Mouse (Mus musculus) macrophage (primary cell): Measurements from ENCODE around the gene Ddx43. TPM values are rescaled to one million over a fixed set of nuclear protein-coding genes. Genes with fewer than 3 reads are reported as not detected.
"Not testable (repeated sequence)": the region's sequence is repeated elsewhere in the genome, so short reads cannot be mapped to it uniquely, and the experiment has no call there.

Experiments
- H3K27ac ChIP-seq: fragments of 350-480 bp; formaldehyde crosslinking; 2 replicates; pipeline ENCODE4 v1.9.0; 2021
- H3K36me3 ChIP-seq: fragments of 350-480 bp; formaldehyde crosslinking; 2 replicates; pipeline ENCODE4 v1.9.0; 2021; ENCODE audit errors: inconsistent target
- H3K4me3 ChIP-seq: fragments of 350-480 bp; formaldehyde crosslinking; 2 replicates; pipeline ENCODE4 v1.9.0; 2021; ENCODE audit errors: inconsistent target
- H3K79me2 ChIP-seq: fragments of 350-480 bp; formaldehyde crosslinking; 2 replicates; pipeline ENCODE4 v1.9.0; 2021; ENCODE audit errors: inconsistent target
- WGBS: methylation state at CpG from one replicate; pipeline ENCODE4 v1.1.7; 2026; ENCODE audit warnings: inconsistent platforms; ENCODE audit not compliant: missing documents; 5-methylcytosine and 5-hydroxymethylcytosine counted together
- polyA plus RNA-seq: library from polyadenylated mRNA; stranded (reverse); fragments of 250-400 nt; gene quantifications from 3 replicates; pipeline ENCODE4 v1.2.4, GENCODE M21; 2018; ENCODE audit warnings: inconsistent platforms

Ddx43 gene
- polyA plus RNA-seq, 1 experiment from 2014 or later = not detected

GRCm38 (mm10) chr9:78365850-78366544 is 29.6 kb upstream of the Ddx43 start:
- WGBS = 54% methylated on average over 11 of the region's 13 CpGs
- H3K4me3 ChIP-seq = no peak overlapping the region
- no peaks in the 10 kb centered on the region for H3K79me2 ChIP-seq
- H3K27ac ChIP-seq = no peak overlapping the region
- H3K36me3 ChIP-seq = no peaks in the 10 kb centered on the region

GRCm38 (mm10) chr9:78367959-78368358 is 27.6 kb upstream of the Ddx43 start, which contains the start of gene Dppa5a:
Gene Dppa5a, minus strand, starts transcription at chr9:78368177.
- not testable (repeated sequence) for H3K36me3 ChIP-seq, H3K27ac ChIP-seq, H3K4me3 ChIP-seq, H3K79me2 ChIP-seq
- 94% methylated on average over 15 of the region's 16 CpGs for whole genome bisulfite sequencing

DNA sequence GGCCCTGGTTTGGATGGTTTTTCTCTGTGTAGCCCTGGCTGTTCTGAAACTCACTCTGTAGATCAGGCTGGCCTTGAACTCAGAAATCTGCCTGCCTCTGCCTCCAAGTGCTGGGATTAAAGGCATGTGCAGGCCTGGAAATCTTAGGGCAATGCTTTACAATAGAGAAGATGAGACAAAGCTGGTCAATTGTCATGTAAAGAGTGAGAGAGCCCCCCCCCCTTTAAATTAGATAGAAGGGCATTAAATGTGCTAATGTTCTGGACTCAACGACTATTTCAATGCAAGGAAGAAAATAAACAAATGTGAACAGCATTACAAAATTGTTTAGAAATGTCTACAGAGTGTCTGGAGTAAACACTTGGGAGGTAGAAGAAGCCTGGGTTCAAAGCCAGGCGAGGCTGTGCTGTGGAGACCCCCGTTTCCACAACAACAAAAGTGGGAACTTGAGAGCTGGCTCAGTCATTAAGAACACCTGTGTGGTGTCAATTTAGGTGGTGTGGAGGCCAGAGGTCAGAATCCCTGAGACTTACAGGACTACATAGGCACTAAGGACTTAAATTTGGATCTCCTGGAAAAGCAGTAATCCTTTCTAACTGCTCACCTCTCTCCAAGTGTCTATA is 26.8 kb upstream of the Ddx43 start:
- Histone ChIP-seq H3K36me3 (no peaks in the 10 kb centered on the region), H3K27ac (no peak overlapping the region), H3K79me2 (no peaks in the 10 kb centered on the region), H3K4me3 (no peak overlapping the region)
- WGBS = 95% methylated on average over 3 of the region's 3 CpGs

DNA sequence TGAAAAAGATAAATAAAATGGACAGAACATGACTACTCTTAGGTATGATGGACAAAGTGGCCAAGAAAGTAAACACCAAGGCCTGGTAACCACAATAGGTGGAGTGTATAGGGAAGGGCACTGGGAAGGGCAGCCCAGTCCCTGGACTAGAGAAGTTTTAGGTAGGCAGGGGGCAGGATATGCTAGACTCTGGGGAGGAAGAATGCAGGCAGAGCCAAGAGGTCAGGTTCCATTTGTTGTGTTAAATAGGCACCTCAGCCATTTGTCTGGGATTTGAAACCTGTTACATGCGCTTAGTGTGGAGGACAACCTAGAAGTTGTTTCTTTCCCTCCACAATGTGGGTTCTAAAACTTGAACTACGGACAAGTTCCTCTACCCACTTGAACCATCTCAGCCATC is 26.2 kb upstream of the Ddx43 start:
- no peak overlapping the region for H3K27ac ChIP-seq
- no peaks in the 10 kb centered on the region for H3K36me3 ChIP-seq
- WGBS = 93% methylated on average over 2 of the region's 2 CpGs
- no peak overlapping the region for H3K4me3 ChIP-seq
- H3K79me2 ChIP-seq = no peaks in the 10 kb centered on the region

DNA sequence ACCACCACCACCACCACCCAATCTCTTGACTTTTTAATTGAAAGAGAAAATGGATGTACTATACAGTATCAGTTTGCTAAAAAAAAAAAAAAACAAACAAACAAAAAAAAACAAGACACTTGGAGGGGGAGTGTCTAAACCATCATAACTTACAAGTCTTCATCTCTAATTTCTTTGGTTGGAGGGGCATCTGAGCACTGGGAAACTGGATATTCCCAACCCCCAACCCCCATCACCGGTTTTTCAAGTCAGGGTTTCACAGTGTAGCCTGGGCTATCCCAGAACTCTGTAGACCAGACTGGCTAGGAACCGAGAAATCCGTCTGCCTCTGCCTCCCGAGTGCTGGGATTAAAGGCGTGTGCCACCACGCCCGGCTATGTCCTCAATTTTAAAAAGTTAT is 25.8 kb upstream of the Ddx43 start:
- Histone ChIP-seq H3K4me3 (no peak overlapping the region), H3K36me3 (no peaks in the 10 kb centered on the region), H3K27ac (no peak overlapping the region), H3K79me2 (no peaks in the 10 kb centered on the region)
- 90% methylated on average over 7 of the region's 7 CpGs for WGBS

GRCm38 (mm10) chr9:78371441-78371840 is 24.1 kb upstream of the Ddx43 start:
- Histone ChIP-seq H3K79me2 (no peaks in the 10 kb centered on the region), H3K36me3 (no peaks in the 10 kb centered on the region), H3K4me3 (no peak overlapping the region), H3K27ac (no peak overlapping the region)
- WGBS = 100% methylated on average over 3 of the region's 3 CpGs

DNA sequence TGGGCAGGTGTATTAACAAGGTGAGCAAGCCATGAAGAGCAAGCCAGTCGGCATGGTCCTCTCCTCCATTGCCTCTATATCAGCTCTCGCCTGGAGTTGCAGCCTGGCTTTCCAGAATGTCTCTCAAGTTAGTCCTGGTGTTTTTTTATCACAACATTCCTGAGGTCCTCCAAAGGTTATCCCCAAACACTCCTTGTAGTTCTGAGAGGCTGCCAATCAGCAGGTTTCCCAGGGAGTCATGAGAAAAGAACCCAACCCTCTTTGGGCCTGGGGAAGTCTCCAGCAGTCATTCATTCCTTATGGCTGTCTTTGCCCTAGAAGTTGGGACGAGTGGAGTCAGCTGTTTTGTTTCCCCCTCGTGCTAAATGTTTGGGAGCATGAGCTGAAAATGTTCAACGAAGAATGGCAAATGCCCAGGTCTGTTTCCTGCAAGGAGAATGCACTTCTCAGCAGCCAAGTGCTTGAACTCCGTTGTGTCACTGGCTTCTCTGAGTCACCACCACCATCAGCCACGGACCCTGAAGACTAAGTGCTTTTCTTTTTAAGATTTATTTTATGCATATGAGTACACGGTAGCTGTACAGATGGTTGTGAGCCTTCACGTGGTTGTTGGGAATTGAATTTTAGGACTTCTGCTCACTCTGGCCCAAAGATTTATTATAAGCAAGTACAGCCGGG is 22.6 kb upstream of the Ddx43 start:
- Histone ChIP-seq H3K4me3 (no peak overlapping the region), H3K27ac (no peak overlapping the region), H3K36me3 (no peaks in the 10 kb centered on the region), H3K79me2 (no peaks in the 10 kb centered on the region)
- 80% methylated on average over 10 of the region's 10 CpGs for WGBS

- no peaks in the 10 kb centered on the region for H3K36me3 ChIP-seq
- no peak overlapping the region for H3K4me3 ChIP-seq
- 89% methylated on average over 5 of the region's 5 CpGs for WGBS
- H3K79me2 ChIP-seq = no peaks in the 10 kb centered on the region
- H3K27ac ChIP-seq = no peak overlapping the region
These were observed 21.2 kb upstream of the Ddx43 start for GRCm38 (mm10) chr9:78374397-78374796.

DNA sequence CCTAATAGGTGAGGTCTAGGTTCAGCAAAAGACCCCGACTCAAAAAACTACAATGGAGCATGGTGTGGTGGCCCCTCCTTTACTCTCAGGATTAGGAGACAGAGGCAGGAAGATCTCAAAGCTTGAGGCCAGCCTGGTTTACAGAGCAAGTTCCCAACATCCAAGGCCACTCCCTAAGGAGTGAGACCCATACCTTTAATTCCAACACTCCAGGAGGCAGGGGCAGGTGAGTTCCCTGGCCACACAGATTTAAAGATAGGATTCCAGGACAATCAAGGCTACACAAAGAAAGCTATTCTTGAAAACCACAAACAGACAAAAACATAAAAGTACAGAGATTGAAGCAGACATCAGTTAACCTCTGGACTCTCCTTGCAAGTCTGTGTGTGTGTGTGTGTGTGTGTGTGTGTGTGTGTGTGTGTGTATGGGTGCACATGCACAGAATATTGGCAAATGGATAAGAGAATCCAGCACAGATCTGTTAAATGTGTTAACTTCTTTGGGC is 20.6 kb upstream of the Ddx43 start:
- no peaks in the 10 kb centered on the region for H3K36me3 ChIP-seq
- H3K4me3 ChIP-seq = no peak overlapping the region
- H3K79me2 ChIP-seq = no peaks in the 10 kb centered on the region
- no peak overlapping the region for H3K27ac ChIP-seq
- WGBS = 100% methylated on average over 1 of the region's 1 CpGs

GRCm38 (mm10) chr9:78375486-78375885 is 20.1 kb upstream of the Ddx43 start:
- Histone ChIP-seq H3K36me3 (no peaks in the 10 kb centered on the region), H3K79me2 (no peaks in the 10 kb centered on the region), H3K27ac (no peak overlapping the region), H3K4me3 (no peak overlapping the region)
- 92% methylated on average over 4 of the region's 4 CpGs for WGBS

DNA sequence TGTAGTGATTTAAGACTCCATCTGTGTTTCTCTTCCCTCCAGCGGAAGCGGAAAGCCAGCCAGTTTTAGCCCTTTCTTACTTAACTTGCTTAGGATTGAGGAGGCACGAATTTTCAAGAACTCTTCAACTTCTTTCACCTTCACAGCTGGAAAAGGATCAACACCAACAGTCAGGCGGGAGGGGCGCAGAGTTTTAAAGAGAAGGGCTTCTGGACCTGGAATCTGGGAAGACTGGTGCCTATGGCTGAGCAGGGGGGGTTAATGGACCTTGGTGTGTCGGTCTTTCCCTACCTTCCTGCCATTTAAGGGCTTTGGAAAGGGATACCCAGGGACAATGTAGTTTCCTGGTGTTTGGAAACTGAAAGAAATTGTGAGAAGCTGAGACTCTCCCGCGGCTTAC is 18.0 kb upstream of the Ddx43 start:
- no peaks in the 10 kb centered on the region for H3K36me3 ChIP-seq
- 81% methylated on average over 8 of the region's 8 CpGs for WGBS
- H3K4me3 ChIP-seq = no peak overlapping the region
- no peak overlapping the region for H3K27ac ChIP-seq
- H3K79me2 ChIP-seq = no peaks in the 10 kb centered on the region

DNA sequence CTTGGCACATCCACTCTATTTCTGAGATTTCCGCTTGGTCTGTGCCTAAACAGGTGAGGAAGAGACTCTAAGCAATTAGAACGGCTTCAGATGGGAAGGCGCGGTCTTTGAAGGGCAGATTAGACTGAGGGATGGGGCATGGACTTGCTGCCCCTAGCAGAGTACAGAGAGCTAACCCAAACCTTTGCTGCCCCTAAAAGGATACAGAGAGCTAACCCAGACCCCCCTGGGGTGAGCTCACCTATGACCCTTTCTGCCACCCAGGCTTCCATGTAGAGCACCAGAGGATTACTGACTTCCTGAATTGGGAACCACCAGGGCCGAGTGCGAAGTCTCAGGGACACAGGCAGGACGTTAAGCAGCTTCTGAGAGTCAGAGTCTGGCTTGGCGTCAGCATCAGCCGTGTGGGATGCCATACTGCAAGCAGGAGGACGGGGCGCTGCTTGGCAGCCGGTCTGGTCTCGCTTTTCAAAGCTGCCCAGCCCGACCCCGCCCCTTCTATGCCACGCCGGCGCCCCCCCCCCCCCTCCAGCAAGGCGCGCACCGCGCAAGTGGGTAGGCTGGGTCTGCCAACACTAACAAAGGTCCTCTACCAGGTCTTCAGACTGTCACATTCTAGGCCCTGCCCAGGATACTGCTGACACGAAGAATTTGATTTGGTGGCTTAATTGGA is 17.3 kb upstream of the Ddx43 start, which contains the start of gene Ooep:
Gene Ooep (minus strand): TSS at position 613 of the 673 bp plus-strand sequence.
- Histone ChIP-seq H3K36me3 (no peaks in the 10 kb centered on the region), H3K4me3 (no peak within 1 kb of the TSS), H3K79me2 (no peaks in the 10 kb centered on the region), H3K27ac (no peak within 1 kb of the TSS)
- 9% methylated on average over 23 of the region's 23 CpGs for WGBS

GRCm38 (mm10) chr9:78385893-78386292 is 9.7 kb upstream of the Ddx43 start:
- 70% methylated on average over 3 of the region's 3 CpGs for WGBS
- Histone ChIP-seq H3K79me2 (no peaks in the 10 kb centered on the region), H3K4me3 (no peak overlapping the region), H3K36me3 (no peaks in the 10 kb centered on the region), H3K27ac (no peak overlapping the region)

GRCm38 (mm10) chr9:78386947-78387346 is 8.6 kb upstream of the Ddx43 start:
- Histone ChIP-seq H3K79me2 (no peaks in the 10 kb centered on the region), H3K4me3 (no peak overlapping the region), H3K36me3 (no peaks in the 10 kb centered on the region), H3K27ac (no peak overlapping the region)
- WGBS = 92% methylated on average over 7 of the region's 7 CpGs
